Mouse (Mus musculus): ENCODE measurements around the gene Ipo9.
"Not testable (repeated sequence)": the region's sequence is repeated elsewhere in the genome, so short reads cannot be mapped to it uniquely, and the experiment has no call there.

Ipo9 gene

DNA sequence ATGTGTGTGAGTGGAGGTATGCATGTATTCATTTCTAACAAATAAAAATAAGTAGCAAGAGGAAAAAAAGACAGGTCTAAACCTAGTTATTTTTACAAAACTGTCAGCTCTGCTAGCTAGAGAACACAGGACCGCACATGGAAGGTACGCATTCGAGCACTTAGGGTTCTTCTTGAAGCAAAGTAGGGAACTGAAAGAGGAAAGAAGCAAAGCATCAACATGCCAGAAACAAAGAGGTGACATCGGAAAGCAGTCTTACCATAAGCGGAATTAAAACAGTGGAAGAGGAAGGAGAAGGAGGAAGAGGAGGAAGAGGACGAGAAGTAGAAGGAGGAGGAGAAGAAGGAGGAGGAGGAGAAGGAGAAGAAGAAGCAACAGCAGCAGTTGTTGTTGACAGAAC is 2.9 kb downstream of the Ipo9 start:
- no peak for DNase-seq

DNA sequence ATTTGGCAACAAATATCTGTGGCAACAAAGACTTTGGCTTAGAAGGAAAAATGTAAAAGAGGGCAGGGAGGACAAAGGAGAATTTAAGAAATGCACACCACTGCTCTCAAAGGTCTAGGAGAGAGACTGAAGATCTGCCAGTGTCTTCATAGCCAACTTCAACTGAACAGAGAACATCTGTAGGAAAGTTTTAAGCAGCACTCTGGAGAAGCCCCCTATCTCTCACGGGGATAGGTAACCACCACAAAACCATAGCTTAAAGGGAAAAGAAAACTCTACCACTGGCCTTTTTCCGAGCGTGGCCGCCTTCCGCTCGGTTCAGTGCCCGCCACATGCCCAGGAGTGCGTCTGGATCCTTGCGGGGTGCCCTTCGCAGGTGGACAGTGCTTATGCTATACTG is 3.7 kb downstream of the Ipo9 start:
- no peak for DNase-seq

DNA sequence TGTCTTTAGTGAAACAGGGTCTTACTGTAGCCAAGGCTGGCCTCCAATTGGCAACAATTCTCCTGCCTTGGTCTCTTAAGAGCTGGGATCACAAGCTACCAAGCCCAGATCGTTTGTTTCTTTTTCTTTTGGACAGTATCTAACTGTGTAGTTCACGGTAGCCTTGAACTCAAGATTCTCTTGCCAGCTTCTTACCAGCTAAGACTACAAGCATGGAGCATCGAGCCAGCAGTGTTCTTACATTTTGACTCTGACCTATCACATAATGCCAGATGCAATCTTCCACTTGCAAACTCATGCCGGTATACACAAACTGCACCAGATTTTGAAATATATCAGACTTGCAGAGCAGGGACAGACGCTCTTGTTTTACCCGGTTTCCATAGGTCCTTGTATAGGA is 7.5 kb downstream of the Ipo9 start:
- DNase-seq, result no peak

DNA sequence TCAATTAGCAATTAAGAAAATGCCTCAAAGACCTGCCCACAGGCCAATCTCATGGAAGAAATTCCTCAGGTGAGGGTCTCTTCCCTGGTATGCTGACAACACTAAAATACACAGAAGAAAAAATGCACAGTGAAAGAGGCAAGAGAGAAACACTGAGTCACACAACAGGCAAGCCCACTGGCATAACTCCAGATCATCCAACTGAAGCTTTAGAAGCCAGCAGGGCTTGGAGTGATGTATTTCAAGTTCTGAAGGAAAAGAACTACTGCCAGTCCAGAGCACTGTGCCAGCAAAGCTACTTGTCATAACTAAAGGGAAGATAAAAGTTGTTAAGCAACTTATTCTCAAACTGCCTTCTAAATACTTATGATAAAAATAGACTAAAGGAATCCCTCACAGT is 16.3 kb downstream of the Ipo9 start:
- no peak for DNase-seq

DNA sequence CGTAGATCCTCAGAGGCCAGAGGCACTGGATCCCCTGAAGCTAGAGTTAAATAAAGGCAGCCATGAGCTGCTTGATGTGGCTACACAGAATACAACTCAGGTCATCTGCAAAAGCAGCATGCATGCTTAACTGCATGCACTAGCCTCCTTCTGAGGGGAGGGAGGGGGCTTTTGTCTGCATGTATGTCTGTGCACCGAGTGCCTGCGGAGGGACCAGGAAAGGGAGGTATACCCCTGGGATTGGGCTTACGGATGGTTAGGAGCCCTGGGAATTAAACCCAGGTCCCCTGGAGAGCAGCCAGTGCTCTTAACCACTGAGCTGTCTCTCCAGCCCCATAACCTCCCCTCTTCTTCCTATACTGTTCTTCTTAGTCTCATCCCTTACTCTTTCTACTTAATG is 18.2 kb downstream of the Ipo9 start:
- DNase-seq, result no peak

DNA sequence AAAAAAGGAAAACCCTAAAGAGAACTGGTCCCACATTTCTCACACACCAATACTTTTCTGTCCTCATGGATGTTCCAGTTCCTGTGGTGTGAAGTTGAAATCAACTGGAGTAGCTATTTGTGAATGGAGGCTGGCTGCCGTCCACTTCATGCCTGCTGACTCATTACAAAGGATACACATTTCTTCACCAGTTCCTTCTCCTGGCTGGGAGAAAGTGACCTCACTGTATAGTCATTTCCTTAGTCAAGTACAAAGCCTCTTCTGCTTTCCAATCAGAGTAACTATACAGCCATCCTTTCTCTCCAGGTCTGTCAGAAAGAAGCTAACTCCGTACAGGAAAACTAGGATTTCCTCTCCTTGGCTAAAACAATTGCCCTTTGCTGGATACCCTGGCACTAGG is 19.3 kb downstream of the Ipo9 start:
- no peak for DNase-seq

DNA sequence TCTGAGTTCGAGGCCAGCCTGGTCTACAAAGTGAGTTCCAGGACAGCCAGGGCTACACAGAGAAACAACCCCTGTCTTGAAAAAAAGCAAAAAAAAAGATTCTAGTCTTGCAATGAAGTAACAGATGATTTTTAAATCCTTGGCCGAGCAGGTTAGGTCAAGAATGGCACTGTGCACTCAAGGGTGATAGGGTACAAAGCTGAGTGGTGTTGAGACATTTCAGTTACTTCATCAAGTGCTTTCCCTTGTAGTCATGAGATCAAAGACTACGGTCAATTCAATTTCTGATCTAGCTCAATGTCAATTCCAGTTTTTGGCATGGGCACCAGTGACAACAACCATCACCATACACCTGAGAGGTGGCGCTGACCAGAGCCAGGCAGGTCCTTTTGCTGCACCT is 21.3 kb downstream of the Ipo9 start:
- DNase-seq, result no peak

DNA sequence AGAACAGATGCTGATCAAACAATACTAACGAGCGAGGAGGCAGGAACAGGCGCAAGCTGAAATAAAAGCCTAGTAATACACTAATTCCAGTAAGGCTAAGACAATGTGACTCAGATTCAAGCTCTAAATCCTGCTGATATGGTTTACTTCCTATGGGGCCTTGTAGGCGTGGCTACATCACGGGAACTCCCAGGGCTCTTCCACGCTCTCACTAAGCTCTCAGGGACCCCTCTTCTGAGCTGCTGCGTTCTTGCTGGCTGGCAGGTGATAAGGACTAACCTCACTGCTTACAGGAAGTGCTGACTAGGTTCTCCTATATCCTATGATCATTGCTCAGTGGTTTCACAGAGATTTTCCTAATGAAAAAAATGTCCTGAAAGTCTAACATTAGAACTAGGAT is 24.9 kb downstream of the Ipo9 start:
- DNase-seq, result no peak

DNA sequence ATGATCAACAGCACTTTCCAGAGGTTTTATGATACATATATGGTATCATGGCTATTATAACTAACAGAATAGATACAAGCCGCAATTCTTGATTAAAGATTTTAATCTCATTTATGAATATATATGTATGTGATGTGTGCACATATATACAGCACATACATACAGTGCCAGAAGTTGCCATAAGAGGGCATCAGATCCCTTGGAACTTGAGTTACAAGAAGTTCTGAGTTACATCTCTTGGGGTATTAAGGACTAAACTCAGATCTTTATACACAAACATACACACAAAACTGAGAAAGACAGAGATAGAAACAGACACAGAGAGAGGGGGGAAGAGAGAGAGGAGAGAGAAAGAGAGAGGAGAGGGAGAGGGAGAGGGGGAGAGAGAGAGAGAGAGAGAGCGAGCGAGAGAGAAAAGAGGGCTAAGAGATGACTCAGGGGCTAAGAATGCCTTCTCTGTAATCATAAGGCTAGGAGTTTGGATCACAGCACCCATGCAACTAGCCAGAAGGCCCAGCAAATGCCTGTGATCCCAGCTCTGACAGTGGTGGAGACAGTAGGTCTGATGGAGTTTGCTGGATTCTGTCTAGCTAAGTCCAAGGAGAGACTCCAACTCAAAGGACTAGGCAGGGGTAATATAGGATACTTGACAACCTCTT is 28.7 kb downstream of the Ipo9 start:
- no peak for DNase-seq

DNA sequence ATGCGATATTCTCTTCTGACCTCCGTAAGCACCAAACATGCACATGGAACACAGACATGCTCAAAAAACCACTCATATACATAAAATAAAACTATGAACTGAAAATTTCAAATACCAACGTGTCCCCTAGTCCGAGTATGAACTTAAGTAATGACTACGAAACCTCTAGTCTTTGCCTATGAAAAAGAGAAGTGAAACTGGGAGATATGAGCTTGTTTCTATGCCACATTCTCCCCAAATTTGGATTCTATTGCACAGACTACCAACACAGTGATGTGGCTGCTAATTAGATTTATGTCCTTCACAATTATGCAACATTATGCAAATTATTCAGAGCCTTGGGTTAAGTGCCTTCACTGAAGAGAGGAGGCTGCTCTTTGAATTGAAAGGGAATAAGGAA is 30.8 kb downstream of the Ipo9 start:
- no peak for DNase-seq

DNA sequence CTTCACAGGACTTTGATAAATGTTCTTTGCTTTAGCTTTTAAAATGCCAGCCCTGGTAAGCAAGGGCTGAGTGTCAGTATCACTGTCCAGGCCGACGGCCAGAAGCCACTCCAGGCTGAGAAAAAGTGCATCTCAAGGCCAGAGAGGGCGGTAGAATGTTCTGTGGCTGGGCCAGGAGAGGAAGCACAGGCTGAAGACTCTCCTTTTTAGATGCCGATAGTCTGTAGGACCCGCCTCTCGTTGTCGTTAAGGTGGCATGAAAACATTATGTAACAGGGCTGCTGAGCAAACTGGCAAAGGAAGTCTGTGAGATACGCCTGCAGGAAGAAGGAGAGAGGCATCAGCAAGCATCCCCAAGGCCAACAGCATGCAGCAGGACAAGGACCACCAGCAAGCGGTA is 45.1 kb downstream of the Ipo9 start:
- no peak for DNase-seq

DNA sequence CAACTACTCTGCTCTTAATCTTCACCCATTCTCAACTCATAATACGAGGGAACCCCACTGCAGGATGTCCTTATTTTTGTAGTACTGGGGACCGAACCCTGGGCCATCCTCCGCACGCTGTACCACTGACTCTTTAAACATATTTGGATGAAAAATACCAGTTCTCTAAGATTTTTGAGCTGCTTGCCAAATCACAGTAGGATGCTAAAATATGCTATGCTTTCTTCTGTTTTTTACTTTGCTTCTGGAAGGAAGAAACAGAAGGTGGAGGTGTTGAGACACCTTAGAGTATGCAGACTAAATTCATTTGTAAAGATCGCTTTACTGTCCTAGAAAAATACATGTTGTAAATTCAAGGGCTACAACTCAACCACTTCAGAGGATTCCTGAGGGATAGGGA is 46.1 kb downstream of the Ipo9 start:
- no peak for DNase-seq

DNA sequence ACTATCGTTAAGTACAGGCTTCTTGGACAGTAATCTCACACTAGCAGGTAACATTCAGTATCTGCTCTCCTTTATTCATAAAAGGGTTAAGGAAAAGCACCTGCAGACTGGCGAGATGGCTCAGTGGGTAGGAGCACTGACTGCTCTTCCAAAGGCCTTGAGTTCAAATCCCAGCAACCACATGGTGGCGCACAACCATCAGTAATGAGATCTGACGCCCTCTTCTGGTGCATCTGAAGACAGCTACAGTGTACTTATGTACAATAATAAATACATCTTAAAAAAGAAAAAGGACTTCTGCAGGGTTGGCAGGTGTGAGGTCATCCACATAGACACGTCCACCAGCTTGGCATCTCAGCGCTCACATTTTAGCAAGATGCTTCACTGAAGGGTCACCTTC is 48.7 kb downstream of the Ipo9 start:
- not testable (repeated sequence) for DNase-seq

DNA sequence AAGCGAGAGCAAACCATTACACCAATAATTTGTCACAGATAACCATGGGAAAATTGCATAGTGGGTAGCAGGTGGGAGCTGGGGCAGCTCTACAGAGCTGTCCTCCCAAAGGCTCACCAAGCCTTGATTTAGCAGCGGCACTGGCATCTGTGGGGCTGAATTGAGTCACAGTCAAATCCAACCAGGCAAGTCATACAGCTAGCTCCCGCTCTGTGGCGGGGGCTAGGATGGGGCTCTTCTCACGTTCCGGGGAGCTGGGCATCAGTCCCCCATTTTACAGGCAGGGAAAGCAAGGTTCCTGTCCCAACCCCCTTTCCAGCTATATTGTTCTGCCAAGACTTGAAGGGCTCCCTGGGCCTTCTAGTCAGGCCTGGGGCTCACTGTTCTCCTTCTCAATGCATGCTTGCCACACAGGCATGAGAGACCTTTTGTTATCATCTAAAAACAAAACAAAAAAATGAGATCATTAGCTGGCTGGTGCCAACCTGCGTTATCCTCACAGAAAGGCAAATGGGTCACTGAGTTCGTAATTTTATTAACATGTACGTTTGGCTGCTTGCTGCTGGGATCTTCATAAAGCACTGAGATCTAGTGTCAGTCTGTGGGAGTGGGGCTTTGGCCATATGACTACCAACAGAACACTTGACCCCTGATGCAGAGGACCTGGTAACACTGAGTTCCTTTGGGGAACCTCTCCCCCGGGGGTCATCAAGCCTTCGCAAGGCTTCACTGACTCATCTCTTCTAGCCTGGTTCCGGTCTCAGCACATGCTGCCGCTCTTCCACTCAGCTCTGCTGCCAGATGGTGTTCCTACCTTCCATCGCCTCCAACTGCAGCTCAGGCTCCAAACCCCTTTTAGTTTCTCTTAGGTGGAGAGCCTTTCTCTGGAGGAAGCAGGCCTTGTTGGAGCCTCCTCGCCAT is 50.0 kb downstream of the Ipo9 start:
- DNase-seq, result no peak

DNA sequence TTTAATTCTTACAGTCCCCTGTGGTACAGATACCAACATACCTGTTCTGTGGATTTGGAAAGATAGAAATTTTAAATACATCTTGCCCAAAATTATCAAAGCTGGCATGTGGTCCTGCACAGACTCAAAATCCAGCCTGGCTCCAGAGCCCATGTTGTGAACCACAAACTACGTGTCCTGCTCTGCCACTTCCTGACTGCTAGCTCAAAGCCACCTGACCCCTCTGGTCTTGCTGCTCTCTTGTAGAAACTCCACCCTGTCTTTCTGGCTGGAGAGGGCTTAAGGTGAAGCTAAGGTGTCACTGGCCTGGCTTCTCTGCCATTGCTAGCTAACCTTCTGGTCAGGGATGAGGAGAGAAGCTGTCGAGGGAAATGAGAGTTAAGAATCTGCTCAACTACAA is 51.3 kb downstream of the Ipo9 start:
- DNase-seq, result no peak

DNA sequence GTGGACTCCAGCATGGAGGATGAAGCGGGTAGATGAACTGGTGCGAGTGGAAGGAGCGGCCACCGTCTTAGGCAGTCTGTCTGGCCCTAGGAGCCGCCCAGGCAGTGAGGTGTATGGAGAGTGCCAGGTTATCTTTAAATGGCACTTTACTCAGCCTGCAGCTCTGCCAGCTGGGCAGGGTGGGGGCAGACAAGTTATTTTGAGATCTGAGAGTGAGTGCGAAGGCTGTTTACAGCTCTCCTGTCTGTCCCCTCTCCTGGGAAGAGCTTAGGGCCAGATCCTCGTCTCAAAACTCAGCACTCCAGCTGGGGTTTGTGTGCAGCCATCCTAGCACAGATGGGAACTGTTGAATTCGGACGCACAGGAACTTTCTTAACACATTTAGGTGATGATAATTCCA is 51.7 kb downstream of the Ipo9 start:
- DNase-seq, result no peak

DNA sequence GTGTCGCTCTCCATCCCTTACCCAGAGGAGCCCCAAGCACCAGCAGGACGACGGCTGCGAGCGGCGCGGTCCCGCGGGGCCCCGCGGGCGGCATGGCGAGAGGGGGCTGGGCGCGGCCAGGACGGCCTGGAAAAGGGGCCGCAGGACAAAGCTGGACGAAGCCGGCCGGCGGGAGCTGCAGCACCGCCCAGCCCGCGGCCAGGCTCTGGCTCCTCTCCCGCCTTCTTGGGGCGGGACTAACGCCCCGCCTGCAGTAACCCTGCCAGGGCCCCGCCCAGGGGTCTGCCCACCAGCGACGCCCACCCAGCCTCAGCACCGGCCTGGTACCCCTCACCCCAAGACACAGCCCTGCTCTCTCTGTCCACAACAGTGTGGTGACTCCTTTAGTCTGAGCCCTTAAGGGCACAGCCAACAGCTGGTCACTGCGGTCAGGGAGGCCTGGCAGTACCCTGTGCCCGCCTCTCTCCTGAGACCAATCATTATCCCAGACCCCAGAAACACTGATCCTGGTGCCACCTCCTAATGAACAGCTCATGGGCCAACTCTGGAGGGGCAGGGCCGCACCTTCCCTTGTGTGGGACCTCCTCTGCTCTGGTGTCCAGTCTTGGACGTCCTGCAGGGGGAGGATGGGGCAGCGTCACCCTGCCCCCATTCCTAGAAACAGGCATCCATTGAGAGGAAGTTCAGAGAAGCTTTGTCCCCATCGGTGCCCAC is 55.3 kb downstream of the Ipo9 start, which contains the start of gene Shisa4:
TSS of gene Shisa4 (minus strand) at position 370 of the 714 bp plus-strand sequence.
- DNase-seq, result peak; percentile 76

DNA sequence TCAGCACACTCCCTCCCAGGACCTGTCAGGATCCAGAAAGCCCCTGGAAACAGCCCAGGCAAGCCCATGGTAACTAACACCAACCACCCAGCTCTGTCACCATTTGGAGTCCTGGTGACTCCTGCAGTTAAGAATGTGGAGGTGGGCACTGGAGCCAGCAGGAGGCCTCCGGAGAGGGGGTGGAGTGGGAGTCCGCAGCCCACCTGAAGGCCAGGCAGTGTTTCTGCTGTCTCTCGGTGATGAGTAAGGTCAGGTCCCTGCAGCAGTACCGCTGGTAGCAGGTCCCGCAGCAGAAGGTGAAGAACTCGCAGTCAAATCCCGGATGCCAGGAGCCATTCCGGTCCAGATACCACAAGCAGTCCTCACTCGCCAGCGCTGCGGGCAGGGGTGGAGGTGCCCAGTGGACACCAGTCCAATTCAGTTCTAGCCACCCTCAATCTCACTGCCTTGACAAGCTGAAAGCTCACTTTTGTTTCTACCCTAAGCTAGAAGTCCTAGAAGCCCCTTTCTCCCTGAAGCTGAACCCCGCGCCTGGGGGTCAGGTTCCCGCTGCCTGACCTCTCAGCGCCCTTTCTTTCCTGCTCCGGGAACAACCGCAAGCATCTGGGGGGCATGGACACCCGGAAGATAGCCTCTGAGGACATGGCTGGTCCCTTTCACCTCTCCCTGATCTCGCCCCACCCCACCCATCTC is 56.0 kb downstream of the Ipo9 start:
- DNase-seq, result no peak

DNA sequence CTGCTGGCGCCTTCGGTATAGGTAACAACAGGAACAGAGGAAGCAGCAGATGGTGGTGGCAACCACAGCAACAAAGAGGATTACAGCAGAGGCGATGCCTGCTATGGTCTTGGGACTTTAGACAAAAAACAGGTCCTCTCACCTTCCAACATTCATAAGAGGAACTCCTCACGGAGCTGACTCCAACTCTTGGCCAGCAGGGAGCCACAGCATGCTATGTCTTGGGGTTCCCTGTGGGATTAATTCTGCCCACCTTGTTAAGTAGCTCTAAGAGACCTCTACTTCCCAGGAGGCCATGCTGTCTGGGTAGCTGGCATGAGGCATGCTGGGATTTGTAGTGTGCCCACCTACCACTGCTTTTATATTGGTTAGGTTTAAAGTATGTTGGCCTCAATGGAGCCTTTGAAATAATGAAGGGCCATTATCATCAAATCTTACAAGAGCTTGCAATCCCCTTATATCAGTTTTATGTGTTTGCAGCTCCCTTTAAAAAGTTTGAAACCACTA is 57.1 kb downstream of the Ipo9 start:
- DNase-seq, result no peak

DNA sequence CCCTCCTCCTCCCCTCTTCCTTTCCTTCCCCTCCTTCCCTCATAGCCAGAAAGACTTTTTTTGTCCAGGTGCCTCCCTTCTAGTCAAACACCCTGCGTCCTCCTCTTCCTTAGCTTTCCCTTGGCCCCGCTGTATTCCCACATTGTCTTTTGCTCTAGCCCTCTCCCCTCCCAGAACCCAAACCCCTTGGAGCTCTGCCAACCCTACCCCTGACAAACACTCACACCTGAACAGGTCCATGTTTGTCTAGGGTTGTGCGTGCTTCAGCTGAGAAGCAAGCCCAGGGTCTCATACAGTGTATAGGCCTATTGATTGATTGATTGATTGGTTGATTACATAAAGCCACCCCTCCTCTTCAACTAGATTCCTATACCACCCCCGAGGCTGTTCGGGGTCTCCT is 60.9 kb downstream of the Ipo9 start:
- no peak for DNase-seq

DNA sequence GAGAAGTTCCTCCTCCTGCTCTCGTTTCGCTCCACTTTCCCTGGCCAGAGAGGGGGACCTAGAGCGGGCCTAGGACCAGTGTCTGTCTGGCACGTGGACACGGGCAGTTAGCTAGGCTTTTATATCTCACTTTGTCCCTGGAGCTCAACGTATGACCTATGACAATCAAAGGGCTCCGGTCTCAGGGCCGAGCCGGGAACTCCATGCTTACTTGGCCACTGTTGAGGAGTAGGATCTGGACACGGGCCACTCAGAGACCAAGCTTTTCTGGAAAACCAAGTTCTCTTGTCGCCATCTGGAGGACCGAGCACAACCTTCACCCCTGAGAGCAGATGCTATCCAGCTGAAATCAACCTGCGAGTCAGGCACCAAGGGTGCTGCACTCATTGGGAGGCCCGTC is 61.3 kb downstream of the Ipo9 start:
- peak; percentile 52 for DNase-seq

DNA sequence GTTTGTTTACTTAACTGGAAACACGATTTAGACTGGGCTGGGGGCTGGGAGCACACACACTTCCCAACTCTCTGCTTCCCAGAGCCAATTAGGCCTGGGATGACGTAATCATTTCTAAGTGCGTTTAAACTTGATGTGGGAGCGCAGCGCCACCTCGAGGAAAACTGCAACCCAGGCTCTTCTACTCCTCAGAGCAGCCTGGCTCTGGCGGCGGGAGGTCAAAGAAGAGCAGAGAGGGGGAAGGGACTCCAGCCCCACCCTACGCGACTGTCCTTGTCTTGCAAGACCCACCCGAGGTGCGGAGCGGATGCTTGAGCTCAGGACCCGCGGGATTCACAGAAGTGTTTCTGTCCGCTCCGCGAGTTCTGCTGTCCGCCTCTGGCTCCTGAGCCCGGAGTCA is 62.1 kb downstream of the Ipo9 start:
- peak; percentile 89 for DNase-seq

DNA sequence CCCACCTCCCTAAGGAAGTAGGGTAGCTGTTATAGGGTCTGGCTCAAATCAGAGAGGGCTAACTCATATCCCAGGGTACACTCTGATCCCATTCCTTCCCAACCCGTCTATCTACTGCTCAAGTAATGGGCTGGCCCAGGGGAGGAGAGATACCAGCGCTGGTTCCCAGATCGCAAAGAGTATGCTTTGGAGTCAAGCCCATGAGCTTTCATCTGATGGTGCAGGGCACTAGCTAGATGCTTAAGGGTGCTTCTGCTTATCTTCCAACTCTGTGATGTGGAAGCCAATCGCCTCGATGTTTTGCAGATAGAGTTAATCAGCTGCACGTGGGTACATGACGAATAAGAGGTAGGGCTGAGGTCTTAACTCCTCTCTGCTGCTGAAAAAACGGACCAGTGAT is 62.7 kb downstream of the Ipo9 start:
- no peak for DNase-seq
